Mouse (Mus musculus): ENCODE measurements at regions not wholly inside any gene's neighbourhood (a gene's known extent, or its start where the extent isn't known, plus 50 kb on each side); places are given as distances from the start of the nearest gene placed in this dataset.

DNA sequence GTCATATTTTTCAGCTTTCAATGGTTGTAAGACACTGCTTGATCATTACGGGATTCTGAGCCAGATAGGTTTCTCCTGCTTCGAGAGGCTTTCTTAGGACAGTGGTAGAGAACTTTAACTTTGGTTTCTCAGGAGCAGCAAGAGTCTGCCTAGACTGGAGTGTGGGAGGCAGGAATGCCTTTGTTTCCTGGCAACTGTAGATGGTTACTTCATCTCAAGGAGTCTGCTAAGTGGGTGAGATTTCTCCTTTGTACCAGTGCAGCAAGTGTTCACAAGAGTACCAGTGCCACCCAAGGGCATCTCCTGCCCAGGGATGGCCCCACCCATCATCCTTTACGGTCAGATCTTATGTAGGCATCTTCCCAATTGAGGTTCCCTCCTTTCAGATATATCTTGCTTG lies 173.0 kb upstream of the Gm10131 start:
- TF ChIP-seq CTCF (IDR thresholded peaks at IDR 0.05; ENCODE audit: insufficient read depth, low read depth, low read length) (no peak), POLR2A (IDR thresholded peaks at IDR 0.05; ENCODE audit: insufficient read depth, low read depth, low read length) (no peak)
